Mouse (Mus musculus): ENCODE results near the gene Map2. TPM values are rescaled to one million over a fixed set of nuclear protein-coding genes. Genes with fewer than 3 reads are reported as not detected.

Map2 gene
- polyA plus RNA-seq, 1 experiment: 635 TPM

GRCm38 (mm10) chr1:66266231-66266924 lies 91.3 kb downstream of the Map2 start:
- H3K27ac ChIP-seq (ENCODE audit: insufficient read depth, low read depth, low read length): no peak overlapping the region
- H3K4me1 ChIP-seq (ENCODE audit: control insufficient read depth, insufficient read depth, low read length): peaks cover 3% of the 10 kb centered on the region
- no peak overlapping the region for H3K4me3 ChIP-seq (ENCODE audit: insufficient read depth, low read depth, low read length)
- no peak for TF ChIP-seq POLR2A (IDR thresholded peaks at IDR 0.05; ENCODE audit: insufficient read depth, low read depth, low read length)
- 47% methylated on average over 4 of the region's 4 CpGs for WGBS

- H3K4me1 ChIP-seq (ENCODE audit: control insufficient read depth, insufficient read depth, low read length): no peaks in the 10 kb centered on the region
- WGBS: 69% methylated on average over 5 of the region's 5 CpGs
- TF ChIP-seq POLR2A (IDR thresholded peaks at IDR 0.05; ENCODE audit: insufficient read depth, low read depth, low read length): no peak
- TF ChIP-seq CTCF (IDR thresholded peaks at IDR 0.05; ENCODE audit: insufficient read depth, low read depth, low read length): no peak
- H3K4me3 ChIP-seq (ENCODE audit: insufficient read depth, low read depth, low read length): no peak overlapping the region
- no peak overlapping the region for H3K27ac ChIP-seq (ENCODE audit: insufficient read depth, low read depth, low read length)
Measured at GRCm38 (mm10) chr1:66277663-66278062, 102.6 kb downstream of the Map2 start.

DNA sequence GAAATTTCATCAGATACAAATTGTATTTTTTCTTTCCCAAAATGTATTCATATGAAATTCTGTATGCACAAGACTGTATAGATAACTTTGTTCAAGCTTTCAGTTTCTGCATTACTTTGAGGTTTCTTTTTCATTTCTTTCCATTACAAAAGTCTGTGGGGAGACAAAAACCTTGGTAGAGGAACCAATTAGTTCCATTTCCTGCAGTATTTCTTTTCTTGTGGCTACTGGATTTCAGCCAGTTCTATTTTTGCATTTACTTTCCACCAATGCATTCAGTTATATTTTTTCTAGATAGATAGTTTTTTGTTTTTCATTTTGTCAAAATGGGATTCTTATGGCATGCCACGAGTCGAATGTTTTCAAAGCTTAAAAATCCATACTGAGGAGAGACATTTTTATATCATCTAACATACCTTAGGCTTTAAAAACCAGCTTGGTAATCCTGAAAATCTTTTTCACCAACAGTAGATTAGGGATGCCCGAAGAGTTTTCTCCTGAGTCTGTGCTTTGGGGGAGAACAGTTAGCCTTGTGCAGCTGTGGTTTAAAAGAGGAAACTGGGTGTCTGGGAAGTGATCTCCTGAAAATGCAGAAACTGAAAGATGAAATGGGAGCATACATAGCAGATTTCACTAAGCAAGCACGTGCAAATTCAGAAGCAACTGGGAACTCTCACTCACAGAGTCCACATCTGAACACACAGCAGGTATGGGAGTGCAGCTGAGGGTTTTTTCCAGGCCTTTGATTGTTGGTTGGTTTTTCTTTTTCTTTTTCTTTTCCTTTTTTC lies 104.3 kb downstream of the Map2 start:
- H3K27ac ChIP-seq (ENCODE audit: insufficient read depth, low read depth, low read length): peak overlapping the region; percentile 69; the same call in 1 of the 2 replicates
- 32% methylated on average over 4 of the region's 4 CpGs for WGBS
- no peaks in the 10 kb centered on the region for H3K4me1 ChIP-seq (ENCODE audit: control insufficient read depth, insufficient read depth, low read length)
- H3K4me3 ChIP-seq (ENCODE audit: insufficient read depth, low read depth, low read length): no peak overlapping the region
- TF ChIP-seq CTCF (IDR thresholded peaks at IDR 0.05; ENCODE audit: insufficient read depth, low read depth, low read length) (no peak), POLR2A (IDR thresholded peaks at IDR 0.05; ENCODE audit: insufficient read depth, low read depth, low read length) (no peak)

- Histone ChIP-seq H3K4me3 (ENCODE audit: insufficient read depth, low read depth, low read length) (no peak overlapping the region), H3K27ac (ENCODE audit: insufficient read depth, low read depth, low read length) (no peak overlapping the region), H3K4me1 (ENCODE audit: control insufficient read depth, insufficient read depth, low read length) (no peaks in the 10 kb centered on the region)
- TF ChIP-seq POLR2A (IDR thresholded peaks at IDR 0.05; ENCODE audit: insufficient read depth, low read depth, low read length): no peak
- no peak for TF ChIP-seq CTCF (IDR thresholded peaks at IDR 0.05; ENCODE audit: insufficient read depth, low read depth, low read length)
- WGBS: 71% methylated on average over 4 of the region's 4 CpGs
Measured at GRCm38 (mm10) chr1:66280152-66280551, 105.1 kb downstream of the Map2 start.

- Histone ChIP-seq H3K27ac (ENCODE audit: insufficient read depth, low read depth, low read length) (no peak overlapping the region), H3K4me1 (ENCODE audit: control insufficient read depth, insufficient read depth, low read length) (no peaks in the 10 kb centered on the region), H3K4me3 (ENCODE audit: insufficient read depth, low read depth, low read length) (no peak overlapping the region)
- no peak for TF ChIP-seq POLR2A (IDR thresholded peaks at IDR 0.05; ENCODE audit: insufficient read depth, low read depth, low read length)
- no peak for TF ChIP-seq CTCF (IDR thresholded peaks at IDR 0.05; ENCODE audit: insufficient read depth, low read depth, low read length)
- 79% methylated on average over 3 of the region's 3 CpGs for WGBS
Measured at GRCm38 (mm10) chr1:66282447-66282846, 107.4 kb downstream of the Map2 start.

DNA sequence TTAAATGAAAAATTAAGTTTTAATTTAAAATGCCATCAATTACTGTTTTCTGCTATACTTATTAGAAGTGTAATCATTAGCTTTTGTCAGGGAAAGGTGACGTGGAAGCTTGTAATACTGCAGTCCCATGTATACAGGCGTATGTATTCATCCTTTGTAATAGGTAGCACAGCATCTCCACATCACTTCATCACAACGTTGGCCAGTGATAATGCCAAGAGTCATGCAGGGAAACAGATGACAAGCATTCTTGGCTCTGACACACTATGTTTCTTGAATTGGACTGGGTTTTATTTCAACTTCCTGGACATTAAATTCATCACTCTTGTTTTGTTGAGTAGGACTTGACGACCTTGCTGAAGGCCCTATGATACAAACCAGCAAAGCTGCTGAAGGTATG lies 113.9 kb downstream of the Map2 start:
- 76% methylated on average over 4 of the region's 4 CpGs for WGBS
- no peak overlapping the region for H3K27ac ChIP-seq (ENCODE audit: insufficient read depth, low read depth, low read length)
- no peak for TF ChIP-seq CTCF (IDR thresholded peaks at IDR 0.05; ENCODE audit: insufficient read depth, low read depth, low read length)
- TF ChIP-seq POLR2A (IDR thresholded peaks at IDR 0.05; ENCODE audit: insufficient read depth, low read depth, low read length): no peak
- H3K4me1 ChIP-seq (ENCODE audit: control insufficient read depth, insufficient read depth, low read length): no peaks in the 10 kb centered on the region
- no peak overlapping the region for H3K4me3 ChIP-seq (ENCODE audit: insufficient read depth, low read depth, low read length)

DNA sequence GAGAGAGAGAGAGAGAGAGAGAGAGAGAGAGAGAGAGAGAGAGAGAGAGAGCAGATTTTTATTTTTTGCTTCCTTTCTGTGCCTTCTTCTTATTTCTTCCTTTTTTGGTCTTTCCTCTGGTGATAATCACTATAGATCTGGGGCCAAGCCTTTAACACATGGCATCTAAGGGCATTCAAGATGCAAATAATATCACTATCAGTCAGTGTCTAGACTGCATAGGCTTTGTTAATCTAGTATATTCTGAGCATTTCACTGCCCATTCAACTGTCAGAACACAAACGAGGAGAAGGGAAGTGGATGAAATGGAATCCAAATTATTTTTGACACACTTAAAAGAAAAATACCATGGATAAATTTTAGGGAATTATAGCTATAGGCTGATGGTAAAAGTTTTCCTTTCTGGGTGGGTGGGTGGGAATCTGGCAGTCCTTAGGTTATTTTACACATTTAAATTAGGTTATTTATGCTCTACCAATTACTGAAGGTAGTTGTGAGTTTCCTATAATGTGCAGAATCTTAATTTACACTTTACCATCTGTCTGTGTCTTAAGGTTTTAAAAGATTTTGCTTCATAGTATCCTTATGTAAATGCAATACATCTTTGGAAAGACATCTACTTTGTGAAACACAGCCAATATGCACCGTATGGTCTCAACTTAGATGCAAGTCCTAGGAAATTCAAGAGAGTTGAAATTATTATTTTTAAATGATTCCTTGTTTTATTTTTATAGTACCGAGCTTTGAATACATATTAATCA lies 117.2 kb downstream of the Map2 start:
- 80% methylated on average over 3 of the region's 3 CpGs for WGBS

DNA sequence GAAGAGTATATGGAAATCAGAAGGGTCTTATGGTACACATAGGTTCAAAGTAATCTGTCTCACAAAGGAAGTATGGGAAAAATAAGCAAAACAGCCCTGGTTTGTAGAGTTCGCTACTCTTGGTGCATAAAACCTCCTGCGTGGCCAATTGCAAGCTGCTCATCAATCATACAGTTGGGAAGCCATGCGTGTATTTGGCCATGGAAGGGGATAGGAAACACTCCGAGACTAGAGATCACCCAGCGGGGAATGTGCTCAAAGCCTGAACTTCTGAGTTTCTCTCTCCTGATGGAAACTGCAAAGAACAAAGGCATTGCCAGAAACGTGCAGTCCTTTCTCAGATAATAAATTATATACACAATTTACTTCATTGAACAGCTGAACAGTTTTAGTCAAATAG lies 124.3 kb downstream of the Map2 start:
- TF ChIP-seq POLR2A (IDR thresholded peaks at IDR 0.05; ENCODE audit: insufficient read depth, low read depth, low read length): no peak
- TF ChIP-seq CTCF (IDR thresholded peaks at IDR 0.05; ENCODE audit: insufficient read depth, low read depth, low read length): no peak
- no peaks in the 10 kb centered on the region for H3K4me1 ChIP-seq (ENCODE audit: control insufficient read depth, insufficient read depth, low read length)
- 81% methylated on average over 6 of the region's 6 CpGs for WGBS
- H3K27ac ChIP-seq (ENCODE audit: insufficient read depth, low read depth, low read length): no peak overlapping the region
- no peak overlapping the region for H3K4me3 ChIP-seq (ENCODE audit: insufficient read depth, low read depth, low read length)

More for the DNA sequence above, 117.2 kb downstream of the Map2 start:
- Histone ChIP-seq H3K27ac (ENCODE audit: insufficient read depth, low read depth, low read length) (no peak overlapping the region), H3K4me3 (ENCODE audit: insufficient read depth, low read depth, low read length) (no peak overlapping the region), H3K4me1 (ENCODE audit: control insufficient read depth, insufficient read depth, low read length) (no peaks in the 10 kb centered on the region)
- TF ChIP-seq CTCF (IDR thresholded peaks at IDR 0.05; ENCODE audit: insufficient read depth, low read depth, low read length) (no peak), POLR2A (IDR thresholded peaks at IDR 0.05; ENCODE audit: insufficient read depth, low read depth, low read length) (no peak)
